Mouse (Mus musculus) layer of hippocampus, postnatal 10 days (tissue): ENCODE data around the gene Pidd1. TPM values are rescaled to one million over a fixed set of nuclear protein-coding genes. Genes with fewer than 3 reads are reported as not detected.

Experiments
- total RNA-seq, 2 experiments: library from RNA; stranded (reverse); gene quantifications; 2 replicates each; pipeline ENCODE4 v1.2.3; 2021

The Pidd1 gene
- total RNA-seq, 2 experiments from 2014 or later: 2.1 to 3.8 TPM

Other genes starting within 250 kb of the Pidd1 start
- gene Lrrc56, start 249.9 kb downstream of the Pidd1 start, total RNA-seq: 1 to 10 TPM; 5.0 to 5.8 TPM
- gene Lmntd2, start 229.9 kb downstream of the Pidd1 start, total RNA-seq: not detected
- gene Rassf7, start 228.2 kb downstream of the Pidd1 start, total RNA-seq: 1 to 10 TPM; 1.6 to 1.7 TPM
- gene Phrf1, start 215.2 kb downstream of the Pidd1 start, total RNA-seq: 10 to 100 TPM; 71.6 to 72.7 TPM
- gene Irf7, start 177.5 kb downstream of the Pidd1 start, total RNA-seq: under 1 TPM; 0.29 to 0.64 TPM
- not detected for gene Cdhr5, start 167.2 kb downstream of the Pidd1 start, total RNA-seq
- under 1 TPM in 1 of 2 experiments, not detected in 1; 0.76 TPM for gene Sct, start 164.9 kb downstream of the Pidd1 start, total RNA-seq
- under 1 TPM; 0.45 to 0.55 TPM for gene Drd4, start 152.0 kb downstream of the Pidd1 start, total RNA-seq
- 100 to 1,000 TPM; 220 to 227 TPM for gene Deaf1, start 116.3 kb downstream of the Pidd1 start, total RNA-seq
- gene Tmem80, start 116.3 kb downstream of the Pidd1 start, total RNA-seq: 10 to 100 TPM; 25.7 to 29.8 TPM
- gene Eps8l2, start 105.1 kb downstream of the Pidd1 start, total RNA-seq: 1 to 10 TPM; 2.3 to 2.4 TPM
- 100 to 1,000 TPM; 115 to 126 TPM for gene Taldo1, start 51.8 kb downstream of the Pidd1 start, total RNA-seq
- gene Gatd1, start 29.9 kb downstream of the Pidd1 start, total RNA-seq: 10 to 100 TPM; 34.4 to 39.3 TPM
- 100 to 1,000 TPM; 259 to 281 TPM for gene Cend1, start 14.5 kb downstream of the Pidd1 start, total RNA-seq
- 100 to 1,000 TPM; 281 to 341 TPM for gene Slc25a22, start 6.1 kb downstream of the Pidd1 start, total RNA-seq
- gene Rplp2, start 3.3 kb upstream of the Pidd1 start, total RNA-seq: 100 to 1,000 TPM; 648 to 721 TPM
- 10 to 100 TPM; 18.7 to 23.4 TPM for gene Pnpla2, start 11.2 kb upstream of the Pidd1 start, total RNA-seq
- gene Cracr2b, start 17.1 kb upstream of the Pidd1 start, total RNA-seq: 1 to 10 TPM; 4.6 to 7.2 TPM
- 10 to 100 TPM; 38.7 to 39.9 TPM for gene Cd151, start 23.4 kb upstream of the Pidd1 start, total RNA-seq
- 10 to 100 TPM; 43.0 to 50.5 TPM for gene Polr2l, start 31.1 kb upstream of the Pidd1 start, total RNA-seq
- 10 to 100 TPM; 32.9 to 34.1 TPM for gene Tspan4, start 31.2 kb upstream of the Pidd1 start, total RNA-seq
- 10 to 100 TPM; 68.7 to 69.8 TPM for gene Chid1, start 95.8 kb upstream of the Pidd1 start, total RNA-seq
- gene Ap2a2, start 118.1 kb upstream of the Pidd1 start, total RNA-seq: 100 to 1,000 TPM; 271 to 272 TPM
- gene Muc6, start 211.3 kb upstream of the Pidd1 start, total RNA-seq: not detected
- 1 to 10 TPM in 1 of 2 experiments, under 1 TPM in 1; 0.69 to 1.0 TPM for gene Muc2, start 246.3 kb upstream of the Pidd1 start, total RNA-seq